Mouse (Mus musculus) cerebral cortex, adult 2 months (tissue): ENCODE data around the gene Gdf9.

Experiments
- WGBS: fragments of 180-500 bp; shearing (Covaris S2); methylation state at CpG from one replicate; pipeline ENCODE4 v1.1.7; 2018; 5-methylcytosine and 5-hydroxymethylcytosine counted together

The Gdf9 gene

GRCm38 (mm10) chr11:53448529-53448928, 17.7 kb downstream of the Gdf9 start:
- 74% methylated on average over 1 of the region's 1 CpGs for WGBS

GRCm38 (mm10) chr11:53450070-53450705, 19.4 kb downstream of the Gdf9 start:
- WGBS: 62% methylated on average over 15 of the region's 15 CpGs

GRCm38 (mm10) chr11:53451361-53451760, 20.5 kb downstream of the Gdf9 start:
- WGBS: 81% methylated on average over 2 of the region's 2 CpGs

GRCm38 (mm10) chr11:53452396-53452795, 21.6 kb downstream of the Gdf9 start:
- WGBS: 98% methylated on average over 9 of the region's 9 CpGs

- WGBS: 87% methylated on average over 5 of the region's 5 CpGs
Measured at GRCm38 (mm10) chr11:53453031-53453430, 22.2 kb downstream of the Gdf9 start.

GRCm38 (mm10) chr11:53456474-53457371, 25.9 kb downstream of the Gdf9 start, which contains the start of the genes Gm10447 and Shroom1:
Gene Gm10447, minus strand, starts transcription at chr11:53457110.
Gene Shroom1, plus strand, starts transcription at chr11:53457205.
- WGBS: 6% methylated on average over 42 of the region's 42 CpGs

GRCm38 (mm10) chr11:53457372-53457954, 26.6 kb downstream of the Gdf9 start:
- WGBS: 19% methylated on average over 29 of the region's 29 CpGs

GRCm38 (mm10) chr11:53458996-53459395, 28.2 kb downstream of the Gdf9 start:
- WGBS: 81% methylated on average over 3 of the region's 3 CpGs

- WGBS: 75% methylated on average over 3 of the region's 3 CpGs
Measured at GRCm38 (mm10) chr11:53460192-53460591, 29.4 kb downstream of the Gdf9 start.

GRCm38 (mm10) chr11:53461727-53462126, 30.9 kb downstream of the Gdf9 start:
- 69% methylated on average over 5 of the region's 5 CpGs for WGBS

- 31% methylated on average over 55 of the region's 55 CpGs for WGBS
Measured at GRCm38 (mm10) chr11:53463551-53464424, 33.0 kb downstream of the Gdf9 start.

GRCm38 (mm10) chr11:53466231-53466971, 35.6 kb downstream of the Gdf9 start:
- WGBS: 17% methylated on average over 40 of the region's 40 CpGs

GRCm38 (mm10) chr11:53469294-53469967, 38.6 kb downstream of the Gdf9 start:
- 9% methylated on average over 16 of the region's 16 CpGs for WGBS

- WGBS: 2% methylated on average over 29 of the region's 29 CpGs
Measured at GRCm38 (mm10) chr11:53469968-53470695, 39.3 kb downstream of the Gdf9 start, which contains the start of gene Gm9837. Gene Gm9837, minus strand, starts transcription at chr11:53470479.

- 87% methylated on average over 3 of the region's 3 CpGs for WGBS
Measured at GRCm38 (mm10) chr11:53472709-53473108, 41.9 kb downstream of the Gdf9 start.

GRCm38 (mm10) chr11:53475620-53476019, 44.8 kb downstream of the Gdf9 start:
- WGBS: 23% methylated on average over 8 of the region's 8 CpGs

GRCm38 (mm10) chr11:53477833-53478232, 47.0 kb downstream of the Gdf9 start:
- WGBS: 49% methylated on average over 7 of the region's 7 CpGs

- 7% methylated on average over 79 of the region's 79 CpGs for WGBS
Measured at GRCm38 (mm10) chr11:53478383-53479170, 47.8 kb downstream of the Gdf9 start.
